Mouse (Mus musculus) spleen, adult 2 months (tissue): ENCODE results near the gene Fam206a.

Experiments used
- CTCF ChIP-seq: fragments of 200-500 bp; IDR thresholded peaks from 2 replicates; pipeline ENCODE4 v1.5.1; 2011; ENCODE audit warnings: mild to moderate bottlenecking, inconsistent platforms; ENCODE audit not compliant: insufficient read depth, insufficient read length, insufficient replicate concordance; ENCODE audit errors: extremely low read depth
- POLR2A ChIP-seq: fragments of 200-500 bp; IDR thresholded peaks from 2 replicates; pipeline ENCODE4 v1.6.1; 2011; ENCODE audit warnings: low read depth, low read length, inconsistent platforms

DNA sequence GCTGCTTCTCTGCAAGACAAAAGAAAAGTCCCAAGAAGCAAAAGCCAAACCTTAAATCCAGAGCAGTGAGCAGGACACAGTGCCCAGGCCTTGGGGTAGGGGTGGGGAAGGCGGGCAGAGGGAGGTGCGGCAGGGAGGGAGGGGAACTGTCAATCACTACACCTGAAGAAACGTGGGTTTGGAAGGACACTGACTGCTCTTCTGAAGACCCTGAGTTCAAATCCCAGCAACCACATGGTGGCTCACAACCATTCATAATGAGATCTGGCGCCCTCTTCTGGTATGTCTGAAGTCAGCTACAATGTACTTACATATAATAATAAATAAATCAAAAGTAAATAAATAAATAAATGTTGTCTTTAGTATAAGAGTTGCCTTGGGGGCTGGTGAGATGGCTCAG, 42.8 kb downstream of the Fam206a start:
- TF ChIP-seq CTCF = no peak
- TF ChIP-seq POLR2A = no peak
